Mouse (Mus musculus) cerebellum, postnatal 14 days (tissue): Measurements from ENCODE around the gene Rapgef2.
A peak's percentile ranks its signal among the peaks of the same experiment; 100 is the strongest.

Source experiments
- DNase-seq, 2 experiments: peaks; one replicate each; pipeline ENCODE4 v3.0.0; 2021; ENCODE audit warnings: mixed read lengths in 2 of 2

Gene Rapgef2

DNA sequence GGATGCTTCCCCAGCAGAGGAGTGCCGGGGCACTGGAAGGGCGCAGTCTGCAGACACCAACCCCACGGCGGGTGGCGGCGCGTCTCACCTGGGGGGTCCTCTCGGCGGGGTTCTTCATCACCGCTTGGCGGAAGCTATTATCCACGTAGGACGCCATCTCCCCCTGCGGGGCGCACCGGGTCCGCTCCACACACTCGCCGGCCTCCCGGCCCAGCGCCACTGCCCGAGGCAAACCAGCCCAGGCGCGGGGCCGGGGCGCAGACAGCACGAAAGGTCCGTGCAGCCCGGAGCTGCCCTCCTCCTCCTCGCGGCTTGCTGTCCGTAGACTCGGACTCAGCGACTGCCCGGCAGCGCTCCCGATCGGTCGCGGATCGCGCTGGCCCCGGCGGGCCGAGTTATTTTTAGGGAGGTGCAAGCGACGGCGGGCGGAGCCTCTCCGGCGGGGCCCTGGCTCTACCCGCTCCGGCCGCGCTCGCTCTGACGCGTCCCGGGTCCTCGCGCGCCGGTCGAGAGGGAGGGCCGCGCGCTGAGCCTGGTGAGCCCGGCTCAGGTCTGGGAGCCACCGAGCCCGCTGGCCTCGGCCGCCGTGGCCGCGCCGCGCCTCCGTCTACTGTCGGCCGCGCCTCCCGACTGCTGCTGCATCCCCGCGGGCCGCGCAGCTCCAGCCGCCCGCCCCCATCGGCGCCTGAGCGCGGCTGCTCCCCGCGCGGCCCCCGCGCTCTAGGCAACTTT, at the start of gene Rapgef2:
Rapgef2 (minus strand) TSS at position 142 of the 732 bp plus-strand sequence.
- DNase-seq, result peak; percentile 76 to 80

DNA sequence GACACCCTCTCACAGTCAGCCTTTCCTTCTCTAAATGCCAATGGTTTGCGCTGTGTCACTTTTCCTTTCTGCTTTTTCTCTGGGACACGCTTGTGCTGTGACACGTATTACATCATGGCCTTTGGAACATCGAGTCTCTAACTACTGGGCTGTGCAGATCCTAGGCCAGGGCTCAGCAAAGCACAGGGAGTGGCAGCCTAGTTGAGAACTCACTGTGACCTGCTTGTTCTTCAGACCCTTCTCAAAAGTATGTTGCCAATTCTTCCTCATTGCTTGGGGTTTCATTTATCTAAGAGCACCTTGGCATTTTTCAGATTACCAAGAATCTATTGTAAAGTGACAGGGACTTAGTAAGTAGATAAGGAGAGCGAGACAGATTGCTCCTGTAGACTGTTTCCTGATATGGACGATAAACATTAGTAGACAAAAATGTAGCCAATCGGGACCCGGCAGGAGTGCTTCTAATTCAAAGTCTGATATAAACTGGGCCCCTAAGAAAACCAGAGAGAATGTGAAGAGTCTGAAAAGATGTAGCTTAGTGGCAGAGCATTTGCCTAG, 47.4 kb upstream of the Rapgef2 start:
- DNase-seq, result no peak

DNA sequence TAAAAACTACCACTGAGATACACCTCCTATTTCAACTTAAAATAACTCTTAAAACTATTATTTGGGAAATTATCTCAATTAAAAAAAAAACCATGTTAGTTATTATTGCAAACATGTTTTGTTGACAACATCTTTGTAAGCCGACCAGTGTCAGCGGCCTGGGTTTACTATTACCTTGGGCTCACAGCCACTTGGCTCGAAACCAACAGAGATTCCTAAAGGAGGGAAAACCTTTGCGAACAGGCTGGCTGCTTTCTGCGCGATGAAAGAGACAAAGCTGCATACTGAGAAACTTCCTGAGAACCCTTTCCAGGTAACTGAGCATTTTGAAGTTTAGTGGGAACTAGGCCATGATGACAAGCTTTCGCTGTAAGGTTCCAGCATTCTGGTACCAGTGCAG, 46.7 kb upstream of the Rapgef2 start:
- peak; percentile 15 to 47 for DNase-seq

DNA sequence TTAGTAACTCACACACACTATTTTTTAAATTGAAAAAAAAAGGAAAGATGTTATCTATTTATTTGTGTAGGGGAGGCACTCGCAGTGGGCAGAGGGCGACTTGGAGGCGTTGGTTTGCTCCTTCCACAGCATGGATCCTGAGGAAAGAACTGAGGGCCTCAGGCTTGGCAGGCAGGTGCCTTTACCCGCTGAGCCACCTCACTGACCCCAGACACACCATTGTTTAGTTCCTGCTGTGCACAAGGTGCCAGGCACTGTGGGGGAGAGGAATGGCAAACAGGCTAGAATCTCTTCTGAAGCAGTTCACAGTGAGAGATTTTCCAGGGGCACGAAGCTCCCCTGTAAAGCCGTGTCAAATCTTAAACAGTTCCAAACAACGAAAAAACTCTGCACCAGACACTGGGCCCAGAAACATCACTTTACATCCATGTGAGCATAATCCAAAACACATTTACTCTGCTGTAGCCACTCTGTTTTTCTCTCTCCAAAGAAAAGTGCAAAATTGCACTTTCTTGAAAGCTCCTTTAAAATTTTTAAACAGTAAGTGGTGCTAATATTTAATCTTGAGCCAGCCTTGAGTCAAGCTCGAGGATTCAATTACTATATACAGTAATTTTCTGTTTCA, 43.5 kb upstream of the Rapgef2 start:
- peak in 1 of 2 experiments; percentile 10 for DNase-seq

DNA sequence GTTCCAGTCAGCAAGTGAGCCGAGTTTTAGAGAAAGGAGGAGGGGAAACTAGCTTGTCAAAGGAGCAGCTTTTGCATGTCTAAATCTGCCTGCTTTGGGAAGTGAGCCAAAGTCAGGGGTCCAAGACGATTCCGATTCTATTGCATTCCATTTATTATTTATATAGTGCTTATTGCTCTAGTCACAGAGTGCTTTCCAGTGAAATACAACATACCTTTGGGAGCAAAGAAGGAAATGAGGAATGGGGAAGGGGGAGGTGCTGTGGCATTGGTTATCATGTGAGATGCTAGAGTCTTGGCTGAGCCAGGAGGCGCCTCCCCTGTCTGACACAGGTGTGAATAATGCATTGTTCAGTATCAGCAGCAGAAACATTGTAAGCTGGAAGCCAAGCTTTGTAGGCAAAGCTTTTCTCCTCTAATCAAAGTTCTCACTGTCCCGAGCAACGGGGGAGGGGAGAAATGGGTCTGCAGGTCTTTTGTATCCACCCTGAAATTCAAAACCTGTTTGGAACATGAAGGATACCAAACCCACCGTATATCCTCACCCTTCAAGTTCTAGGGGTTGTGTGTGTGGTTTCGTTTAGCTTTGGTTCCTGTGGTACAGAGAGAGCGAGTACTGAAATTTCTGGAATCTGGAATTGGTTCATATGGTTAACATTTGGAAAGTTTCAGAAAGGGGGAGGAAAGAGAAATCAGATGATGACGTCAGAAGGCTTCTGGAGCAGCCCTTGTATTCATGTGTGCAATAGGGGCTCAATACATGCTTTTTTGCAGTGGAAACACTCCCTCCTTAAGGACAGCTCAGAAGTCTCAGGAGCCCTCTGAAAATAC, 38.6 kb upstream of the Rapgef2 start:
- DNase-seq, result no peak

DNA sequence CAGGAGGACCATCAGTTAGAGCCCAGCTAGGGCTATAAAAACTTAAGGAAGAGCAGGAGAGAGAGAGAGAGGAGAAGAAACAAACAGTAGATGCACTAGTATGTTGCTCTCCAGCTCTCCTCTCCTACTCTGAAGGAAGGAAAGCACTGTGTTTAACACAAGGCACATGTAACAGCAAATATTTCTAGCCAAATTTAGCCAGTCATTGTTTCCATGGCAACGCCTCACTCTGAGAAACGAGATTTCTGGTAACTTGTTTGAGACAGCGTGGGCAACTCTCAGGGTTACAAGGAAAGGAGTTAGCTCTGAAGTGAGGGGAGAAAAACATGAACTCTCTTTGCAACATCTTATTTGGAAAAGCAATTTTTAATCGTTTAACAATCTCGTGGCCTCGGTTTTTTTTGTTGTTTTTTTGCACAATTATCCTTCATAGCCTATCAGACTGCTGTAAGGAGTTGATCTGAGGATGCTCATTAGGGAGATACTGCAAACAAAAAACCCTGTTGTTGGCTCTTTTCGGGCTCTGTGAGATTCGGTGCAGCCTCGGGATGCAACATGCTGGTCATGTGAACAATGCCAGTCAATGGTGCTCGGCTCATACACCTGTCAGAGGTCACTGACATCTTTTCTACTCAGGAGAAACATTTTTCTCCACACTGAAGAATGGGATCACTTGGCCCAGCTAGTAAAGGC, 27.8 kb upstream of the Rapgef2 start:
- peak; percentile 15 to 19 for DNase-seq

DNA sequence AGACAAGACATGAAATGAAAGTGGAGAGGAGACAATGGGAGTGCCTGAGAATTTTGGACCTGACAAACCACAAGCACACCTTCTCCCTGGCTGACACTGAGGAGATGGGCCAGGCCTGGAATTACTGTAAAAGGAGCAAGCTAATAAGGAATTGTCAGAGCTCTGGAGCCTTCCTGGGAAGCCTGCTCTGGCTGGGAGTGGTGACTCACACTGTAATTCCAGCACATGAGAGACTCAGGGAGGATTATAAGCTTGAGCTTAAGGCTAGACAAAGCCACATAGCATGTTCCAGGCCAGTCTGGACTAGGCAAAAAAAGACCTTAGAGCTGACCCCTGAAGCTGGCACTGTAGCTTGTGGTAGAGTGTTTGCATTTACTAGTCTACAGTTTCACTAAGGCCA, 25.6 kb upstream of the Rapgef2 start:
- DNase-seq, result no peak

DNA sequence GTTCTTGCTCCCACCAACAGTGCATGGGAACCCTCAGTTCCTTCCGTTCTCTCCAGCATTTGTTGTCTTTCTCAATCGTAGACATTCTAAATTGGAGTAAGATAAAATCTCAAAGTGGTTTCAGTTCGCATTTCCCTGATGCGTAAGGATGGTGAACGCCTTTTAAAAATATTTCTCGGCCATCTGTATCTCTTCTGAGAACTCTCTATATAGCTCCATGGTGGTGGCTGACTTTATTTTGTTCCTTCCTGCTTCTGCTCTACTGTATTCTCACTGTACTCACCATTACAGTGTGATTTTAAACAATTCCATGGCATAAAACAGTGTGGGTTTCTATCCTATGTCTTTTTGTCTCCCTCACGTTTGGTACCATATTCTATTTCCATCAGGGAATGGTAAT, 23.9 kb upstream of the Rapgef2 start:
- DNase-seq, result no peak

DNA sequence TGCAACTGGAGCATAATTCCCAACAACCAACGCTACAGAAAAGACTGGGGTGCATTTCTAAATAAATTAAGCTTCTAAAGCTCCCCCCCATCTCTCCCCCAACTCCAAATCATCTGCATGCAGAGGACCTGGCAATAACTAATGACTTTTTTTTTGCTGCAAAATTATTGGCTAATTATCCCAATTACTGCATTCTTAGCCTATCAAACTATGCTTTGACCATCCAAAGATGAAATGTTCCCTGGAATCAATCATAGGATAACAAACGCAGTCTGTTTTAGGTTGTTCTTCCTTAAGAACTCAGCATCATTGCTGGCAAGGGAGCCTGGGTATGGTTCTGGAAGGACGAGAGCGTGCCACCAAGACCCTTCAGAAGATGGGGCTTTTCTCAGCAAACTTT, 22.3 kb upstream of the Rapgef2 start:
- no peak for DNase-seq

DNA sequence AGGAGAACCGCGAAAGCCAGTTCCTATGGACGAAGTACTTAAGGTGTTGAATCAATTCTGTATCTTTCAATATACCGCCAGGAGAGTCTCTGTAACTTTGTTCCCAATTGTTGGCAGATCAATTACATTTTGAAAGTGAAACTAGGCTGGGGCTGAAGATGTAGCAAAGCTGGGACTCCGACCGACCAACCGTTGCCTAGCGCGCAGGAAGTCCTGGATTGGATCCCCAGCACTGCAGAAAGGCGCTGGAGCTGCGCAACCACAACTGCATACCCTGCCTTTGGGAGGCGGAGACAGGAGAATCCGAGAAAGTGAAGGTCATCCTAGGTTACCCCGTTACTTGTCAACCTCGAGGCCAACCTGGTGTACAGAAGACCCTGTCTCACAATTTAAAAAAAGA, 13.1 kb upstream of the Rapgef2 start:
- no peak for DNase-seq

DNA sequence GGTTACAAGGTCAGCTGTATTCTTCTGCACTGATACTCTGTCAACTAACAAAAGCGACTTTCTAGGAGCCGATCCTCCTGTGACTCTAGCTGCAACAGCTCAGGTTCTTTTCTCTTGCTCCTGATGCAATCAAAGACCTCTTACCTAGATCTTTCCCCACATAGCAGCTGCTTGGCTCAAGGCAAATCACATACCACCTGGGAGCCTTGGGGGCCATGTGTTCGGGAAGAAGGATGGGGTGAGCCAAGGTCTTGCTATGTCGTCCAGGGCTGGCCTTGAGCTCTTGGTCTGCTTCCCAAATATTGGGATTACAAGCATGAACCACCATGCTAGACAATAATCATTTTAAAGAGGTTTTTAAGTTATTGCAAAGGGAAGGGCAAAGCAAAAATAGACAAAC, 11.0 kb upstream of the Rapgef2 start:
- no peak for DNase-seq

DNA sequence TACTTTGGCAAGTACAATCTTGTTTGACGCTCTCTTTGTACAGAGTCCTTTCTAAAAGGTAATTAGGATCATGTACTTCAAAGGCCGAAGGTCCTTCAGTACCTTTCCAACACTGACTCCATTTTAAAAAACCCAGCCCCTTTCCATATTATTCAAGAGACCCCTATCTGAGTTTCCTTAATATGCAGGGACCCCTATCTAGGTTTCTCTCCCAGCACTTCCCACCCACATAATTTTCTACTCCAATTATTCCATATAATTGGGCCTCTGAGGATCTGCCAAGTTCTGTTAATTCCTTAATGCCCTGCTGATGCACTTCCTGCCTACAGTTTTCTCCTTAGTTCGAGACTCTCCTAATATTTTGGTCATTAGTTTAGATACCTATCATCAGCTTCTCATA, 10.3 kb upstream of the Rapgef2 start:
- DNase-seq, result no peak

DNA sequence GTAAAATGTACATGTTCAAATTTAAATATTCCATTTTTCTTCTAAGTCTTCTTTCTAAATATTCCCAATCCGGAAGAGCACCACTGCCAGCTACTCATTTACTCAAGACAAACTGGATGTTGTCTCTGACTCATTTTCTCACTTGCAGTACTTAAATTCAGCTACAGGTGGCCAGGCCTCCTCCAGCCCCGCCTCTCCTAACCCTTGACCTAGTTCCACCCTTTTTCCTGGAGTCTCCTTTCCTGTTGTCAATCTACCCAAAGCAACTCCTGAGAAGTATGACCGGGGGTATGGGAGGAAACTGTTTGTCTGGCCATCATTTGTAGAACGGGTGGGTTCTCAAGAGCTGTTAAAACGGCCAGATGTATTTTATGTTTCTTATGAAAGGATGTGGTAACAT, 9.7 kb upstream of the Rapgef2 start:
- no peak for DNase-seq

DNA sequence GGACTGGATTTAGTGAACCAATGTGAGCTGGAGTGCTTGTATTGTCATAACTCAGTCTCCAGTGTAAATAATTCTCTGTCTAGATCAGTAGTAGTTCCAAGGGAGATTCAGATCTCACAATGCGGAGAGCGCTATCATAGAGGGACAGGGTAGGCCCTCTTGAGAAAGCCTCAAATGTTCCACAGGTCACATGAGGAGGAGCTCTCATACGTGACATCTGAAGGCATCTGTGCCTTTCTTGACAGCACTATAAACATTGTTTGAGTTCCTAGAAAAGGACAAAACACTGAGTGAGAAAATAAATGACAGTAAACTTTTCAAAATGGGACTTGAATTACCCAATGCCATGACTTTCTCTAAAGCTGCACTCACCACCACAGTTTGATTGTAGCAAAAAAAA, 8.4 kb upstream of the Rapgef2 start:
- no peak for DNase-seq

DNA sequence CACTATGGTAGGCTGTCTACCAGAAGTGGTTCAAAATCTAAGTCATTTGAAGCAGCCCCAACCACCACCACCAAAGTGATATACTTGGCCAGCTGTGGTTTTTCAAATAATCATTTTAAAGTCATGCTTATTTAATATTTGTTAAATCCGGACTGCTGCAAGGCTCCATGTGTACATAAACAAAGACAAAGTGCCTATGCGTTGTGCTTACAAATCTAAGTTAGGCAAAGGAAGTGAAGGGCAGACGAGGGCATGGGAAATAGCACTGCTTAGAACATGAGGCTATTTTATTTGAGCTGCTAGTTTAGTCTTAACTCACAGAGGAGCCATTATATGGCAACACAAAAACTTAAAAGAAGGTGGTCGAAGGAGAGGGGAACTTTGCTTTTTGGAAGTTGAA, 6.7 kb upstream of the Rapgef2 start:
- no peak for DNase-seq

DNA sequence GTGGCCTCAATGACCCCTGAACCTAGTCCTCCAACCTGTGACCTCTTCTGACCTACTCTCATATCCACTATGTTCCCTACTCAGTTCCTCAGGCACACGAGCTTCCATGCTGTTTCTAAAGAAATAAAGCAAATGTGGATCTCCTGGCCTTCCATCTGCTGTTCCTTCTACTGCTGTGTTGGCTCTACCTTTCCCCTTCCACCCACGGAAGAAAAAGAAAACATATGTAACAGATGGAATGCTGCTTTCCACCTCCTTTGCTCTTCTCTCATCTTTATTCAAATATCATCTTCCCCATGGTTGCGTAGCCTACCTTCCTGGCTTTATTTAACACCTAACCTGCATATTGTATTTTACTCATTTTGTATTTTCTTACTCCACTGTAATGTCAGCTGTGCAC, 2.7 kb upstream of the Rapgef2 start:
- no peak for DNase-seq

DNA sequence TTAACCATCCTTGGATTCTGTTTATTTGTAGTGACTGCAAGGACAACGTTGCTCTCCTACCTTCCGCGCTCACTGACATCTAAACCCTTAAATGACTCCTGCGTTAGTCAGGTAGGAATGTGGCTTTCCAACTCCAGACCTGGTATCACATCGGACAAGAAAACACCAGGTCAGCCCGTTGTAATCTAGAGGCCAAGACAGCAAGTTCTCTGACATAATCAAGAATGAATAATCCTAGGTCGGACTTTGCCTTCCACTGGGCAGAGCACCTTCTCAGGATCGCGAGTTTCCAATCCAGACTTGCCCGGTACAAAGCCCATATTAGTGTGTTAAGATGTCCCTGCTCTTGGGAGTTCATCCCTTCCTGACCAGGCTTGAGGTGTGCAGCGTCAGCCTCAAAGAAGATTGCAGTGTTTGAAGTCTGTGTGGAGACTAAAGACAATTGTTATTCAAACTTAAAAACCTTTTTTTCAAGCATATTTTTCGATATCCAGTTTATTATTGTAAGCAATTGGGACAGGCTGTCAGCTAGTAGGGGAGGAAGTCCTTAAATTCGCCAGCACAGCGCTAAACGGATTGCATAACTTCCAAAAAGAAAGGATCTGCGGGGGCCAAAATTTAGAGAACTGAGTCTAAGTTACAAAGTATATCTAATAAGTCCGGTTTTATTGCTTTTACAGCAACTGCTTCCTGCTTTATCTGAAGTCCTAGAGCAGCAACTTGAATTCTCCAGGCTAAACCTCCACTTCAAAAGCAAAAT, 1.6 kb upstream of the Rapgef2 start:
- DNase-seq, result peak in 1 of 2 experiments; percentile 24

DNA sequence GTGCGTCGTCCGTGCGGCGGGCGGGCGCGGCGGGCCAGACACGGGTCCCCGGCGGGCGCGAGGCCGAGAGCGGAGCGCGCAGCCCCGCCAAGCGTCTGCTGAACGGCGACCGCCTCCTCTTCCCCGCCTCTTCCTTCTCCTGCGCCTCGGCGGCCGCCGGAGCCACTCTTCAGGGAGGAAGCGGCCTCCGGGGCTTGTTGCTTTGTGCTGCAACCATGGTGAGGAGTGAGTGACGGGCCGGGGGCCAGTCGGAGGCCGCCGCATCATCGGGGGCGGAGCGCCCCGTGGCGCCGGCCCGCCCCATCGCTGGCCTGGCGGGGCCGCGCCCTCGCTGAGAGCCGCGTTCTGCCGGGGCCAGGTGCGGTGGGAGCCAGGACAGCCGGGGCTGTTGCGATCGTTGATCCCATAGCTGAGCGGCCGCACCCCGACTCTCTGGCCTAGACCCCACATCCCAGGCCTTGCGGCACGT, 825 bp upstream of the Rapgef2 start:
- peak; percentile 93 to 96 for DNase-seq

DNA sequence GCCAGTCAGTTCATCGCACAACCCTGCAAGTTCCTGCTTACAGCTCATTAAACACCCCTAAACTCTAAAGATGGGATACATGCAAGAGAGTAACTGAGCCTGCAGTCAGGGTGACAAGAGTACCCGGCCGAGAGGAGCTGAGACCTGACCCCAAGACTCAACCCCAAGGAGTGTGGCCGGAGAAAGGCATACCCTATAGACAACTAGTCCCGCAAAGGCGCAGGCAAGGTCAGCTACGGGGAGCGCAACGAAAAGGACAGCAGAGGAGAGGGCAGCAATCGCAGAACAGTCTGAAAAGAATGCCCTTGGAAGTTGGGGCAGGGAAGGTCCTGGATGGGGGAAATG, 314 bp downstream of the Rapgef2 start:
- no peak for DNase-seq

DNA sequence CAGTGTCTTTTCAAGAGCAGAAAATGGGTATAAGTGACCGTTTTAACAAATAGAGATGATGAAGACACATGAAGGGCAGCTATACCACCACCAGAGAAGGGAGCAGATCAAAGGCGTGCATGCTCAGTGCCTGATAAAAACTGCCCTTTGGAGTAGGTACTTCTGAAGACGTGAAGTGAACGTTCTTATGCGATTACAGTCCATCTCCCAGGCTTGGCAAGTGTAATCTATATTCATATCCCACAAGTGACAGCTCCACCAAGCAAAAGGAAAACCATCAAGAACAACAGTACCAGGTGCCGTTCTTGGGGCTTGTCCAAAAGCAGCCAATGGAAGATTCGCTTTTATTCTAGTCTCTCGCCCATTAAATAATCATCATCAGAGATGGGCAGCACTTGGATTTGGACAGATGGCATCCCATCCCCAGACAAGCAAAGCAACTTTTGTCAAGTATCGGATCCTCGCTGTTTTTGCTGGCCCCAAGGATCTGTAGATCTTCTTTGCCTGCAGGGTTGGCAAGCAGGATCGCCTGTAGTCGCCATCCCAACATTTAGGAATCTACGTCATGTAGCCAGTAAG, 1.1 kb downstream of the Rapgef2 start:
- DNase-seq, result peak; percentile 71 to 74

DNA sequence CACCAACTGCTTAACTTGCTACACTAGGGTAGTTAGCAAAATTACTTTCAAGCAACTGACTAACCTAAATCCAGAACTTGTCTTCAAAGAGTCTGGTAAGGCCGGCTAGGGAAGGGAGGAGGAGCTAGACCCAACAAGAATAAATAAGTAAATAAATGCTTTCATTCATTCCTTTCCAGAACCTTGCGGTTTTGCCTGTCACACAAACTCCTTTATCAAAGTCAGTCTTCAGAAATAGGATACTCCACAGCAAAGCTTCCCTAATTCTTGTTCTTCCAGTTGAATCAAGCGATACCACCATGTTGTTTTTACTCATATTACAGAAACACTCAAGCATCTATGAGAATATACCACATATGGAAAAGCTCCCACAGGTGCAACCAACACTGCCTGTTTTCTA, 2.3 kb downstream of the Rapgef2 start:
- no peak for DNase-seq

DNA sequence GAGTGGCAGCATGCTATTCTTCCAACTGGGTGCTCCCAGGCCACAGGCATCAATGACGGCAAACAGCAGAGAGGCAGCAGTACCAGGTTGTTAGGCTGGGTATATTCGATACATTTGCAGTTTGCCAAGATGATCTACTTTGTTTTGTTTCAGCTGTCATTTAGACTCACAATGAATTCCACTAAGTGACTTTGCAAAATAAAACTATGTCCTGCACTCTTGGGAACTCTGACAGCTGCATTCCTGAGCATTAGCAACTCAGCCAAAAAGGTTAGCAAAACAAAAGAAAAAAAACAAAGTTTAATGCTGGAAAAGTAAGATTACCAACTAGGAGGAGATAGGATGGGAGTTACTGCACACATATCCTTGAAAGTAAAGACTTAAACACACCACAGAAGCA, 3.3 kb downstream of the Rapgef2 start:
- DNase-seq, result no peak
